Mouse (Mus musculus): ENCODE results near the gene Baz2a.

DNA sequence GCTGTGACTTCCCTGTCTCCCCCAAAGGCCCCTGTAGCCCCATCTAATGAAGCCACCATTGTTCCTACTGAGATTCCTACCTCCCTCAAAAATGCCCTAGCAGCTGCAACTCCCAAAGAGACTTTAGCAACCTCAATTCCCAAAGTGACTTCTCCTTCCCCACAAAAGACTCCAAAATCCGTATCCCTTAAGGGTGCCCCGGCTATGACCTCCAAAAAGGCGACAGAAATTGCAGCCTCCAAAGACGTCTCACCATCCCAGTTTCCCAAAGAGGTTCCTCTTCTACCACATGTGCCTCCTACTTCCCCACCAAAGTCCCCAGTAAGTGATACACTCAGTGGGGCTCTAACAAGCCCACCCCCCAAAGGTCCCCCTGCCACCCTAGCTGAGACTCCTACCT lies 49.7 kb upstream of the Baz2a start:
- no peak for TF ChIP-seq CTCF (conservative IDR thresholded peaks at IDR 0.05; ENCODE audit: low read length)
- TF ChIP-seq NANOG (IDR thresholded peaks at IDR 0.05; ENCODE audit: borderline replicate concordance, low read length): no peak
